Mouse (Mus musculus) liver, embryonic 13.5 days (tissue): Measurements from ENCODE around the gene Parp8. TPM values are rescaled to one million over a fixed set of nuclear protein-coding genes. Genes with fewer than 3 reads are reported as not detected.

ENCODE experiments used
- ATAC-seq: fragments of 200-750 bp; cut with Nextera tagmentation; 2 replicates; pipeline ENCODE4 v1.8.0; 2017; ENCODE audit warnings: low read depth, mild to moderate bottlenecking, moderate number of reproducible peaks, moderate library complexity
- DNase-seq: peaks from one replicate; pipeline ENCODE4 v3.0.0; 2022
- H3K27ac ChIP-seq: fragments of 300-500 bp; sonication (generic); 2 replicates; pipeline ENCODE4 v1.5.1; 2015; ENCODE audit warnings: moderate library complexity, mild to moderate bottlenecking, inconsistent platforms
- H3K27me3 ChIP-seq: fragments of 300-500 bp; sonication (generic); 2 replicates; pipeline ENCODE4 v1.6.1; 2015; ENCODE audit warnings: mild to moderate bottlenecking, inconsistent platforms
- H3K36me3 ChIP-seq: fragments of 300-500 bp; sonication (generic); 2 replicates; pipeline ENCODE4 v1.6.1; 2015; ENCODE audit warnings: mild to moderate bottlenecking, inconsistent platforms
- H3K4me1 ChIP-seq: fragments of 300-500 bp; sonication (generic); replicated peaks from 2 replicates; pipeline ENCODE4 v1.6.1; 2015; ENCODE audit warnings: inconsistent platforms
- H3K4me2 ChIP-seq: fragments of 300-500 bp; sonication (generic); 2 replicates; pipeline ENCODE4 v1.6.1; 2015; ENCODE audit warnings: inconsistent platforms, mild to moderate bottlenecking, moderate library complexity
- H3K4me3 ChIP-seq: fragments of 300-500 bp; sonication (generic); replicated peaks from 2 replicates; pipeline ENCODE4 v1.5.1; 2015; ENCODE audit warnings: mild to moderate bottlenecking, inconsistent platforms
- H3K9ac ChIP-seq: fragments of 300-500 bp; sonication (generic); 2 replicates; pipeline ENCODE4 v1.6.1; 2015; ENCODE audit warnings: mild to moderate bottlenecking, inconsistent platforms
- H3K9me3 ChIP-seq: fragments of 300-500 bp; sonication (generic); replicated peaks from 2 replicates; pipeline ENCODE4 v1.6.1; 2016; ENCODE audit warnings: inconsistent platforms
- WGBS: fragments of 180-500 bp; shearing (Covaris S2); methylation state at CpG from one replicate; pipeline ENCODE4 v1.1.7; 2015; ENCODE audit not compliant: insufficient replicate concordance; 5-methylcytosine and 5-hydroxymethylcytosine counted together
- polyA plus RNA-seq: library from polyadenylated mRNA; unstranded; fragments of >200 nt; fragmentation: Nextera tagmentation; extraction: Ambion mirVana; gene quantifications from 2 replicates; pipeline ENCODE4 v1.2.1, GENCODE M21; 2015

Parp8 gene
- polyA plus RNA-seq, 1 experiment from 2014 or later = 2.5 TPM

DNA sequence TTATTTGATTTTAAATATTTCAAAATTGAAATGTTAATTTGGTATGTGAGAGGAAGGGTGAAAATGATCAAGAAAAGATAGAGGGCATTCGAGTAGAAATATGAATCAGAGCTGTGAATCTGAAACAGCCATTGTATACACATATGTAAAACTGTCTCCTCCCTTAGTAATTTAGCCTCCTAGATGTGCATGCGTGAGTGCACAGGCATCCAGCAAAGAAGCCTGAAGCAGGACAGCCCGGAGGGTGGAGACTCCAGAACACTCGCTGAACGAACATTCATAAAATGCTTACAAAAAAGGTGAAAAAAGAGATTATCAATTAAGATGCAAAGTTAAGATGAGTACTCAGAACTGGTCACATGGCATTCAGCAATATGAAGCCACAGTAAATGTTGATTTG lies 121.9 kb downstream of the Parp8 start:
- Histone ChIP-seq H3K36me3 (no peaks in the 10 kb centered on the region), H3K4me1 (no peaks in the 10 kb centered on the region), H3K27ac (no peak overlapping the region), H3K9ac (no peak overlapping the region), H3K27me3 (no peaks in the 10 kb centered on the region), H3K4me2 (no peak overlapping the region), H3K4me3 (no peak overlapping the region), H3K9me3 (no peaks in the 10 kb centered on the region)
- 73% methylated on average over 5 of the region's 5 CpGs for WGBS
- DNase-seq = no peak
- ATAC-seq = no peak

DNA sequence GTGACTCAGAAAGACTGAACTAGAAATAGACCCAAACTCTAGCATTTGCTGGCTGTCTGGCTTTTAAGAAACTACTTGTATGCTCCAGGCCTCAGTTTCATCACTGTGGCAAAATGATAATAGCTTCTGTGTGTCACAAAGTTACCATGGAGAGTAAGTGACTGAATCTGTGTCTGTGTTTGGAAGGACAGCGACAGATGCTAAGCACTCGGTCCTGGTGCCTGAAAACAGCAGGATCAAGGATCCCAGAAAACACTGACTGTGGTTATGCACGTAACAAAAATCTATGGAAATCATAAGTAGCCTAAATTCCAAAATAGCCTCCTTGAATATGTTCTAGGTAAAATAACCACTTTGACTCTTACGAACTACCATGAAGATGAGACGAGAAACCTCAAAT lies 126.9 kb downstream of the Parp8 start:
- Histone ChIP-seq H3K4me2 (no peak overlapping the region), H3K27me3 (no peaks in the 10 kb centered on the region), H3K36me3 (no peaks in the 10 kb centered on the region), H3K9me3 (no peaks in the 10 kb centered on the region), H3K4me3 (no peak overlapping the region), H3K9ac (no peak overlapping the region), H3K4me1 (no peaks in the 10 kb centered on the region), H3K27ac (no peak overlapping the region)
- DNase-seq = no peak
- ATAC-seq = no peak
- WGBS = 71% methylated on average over 5 of the region's 5 CpGs

DNA sequence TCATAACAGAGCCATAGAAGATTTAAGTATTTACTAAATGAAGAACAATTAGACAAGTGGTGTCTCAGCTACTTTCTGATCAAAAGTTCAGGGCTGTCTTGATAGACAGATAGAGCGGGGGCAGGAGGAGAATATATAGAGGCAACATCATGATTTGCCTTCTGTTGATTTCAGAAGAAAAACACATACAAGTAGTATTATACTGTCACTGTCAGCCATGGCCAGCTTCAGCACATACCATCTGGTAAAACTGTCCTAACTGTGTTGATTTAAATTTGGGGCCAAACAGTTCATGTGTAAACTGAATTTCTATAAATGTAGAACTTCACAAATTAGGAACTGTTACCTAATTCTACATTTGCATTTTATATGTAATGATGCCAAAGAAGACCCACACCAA lies 127.6 kb downstream of the Parp8 start:
- Histone ChIP-seq H3K27ac (no peak overlapping the region), H3K4me2 (no peak overlapping the region), H3K27me3 (no peaks in the 10 kb centered on the region), H3K4me1 (no peaks in the 10 kb centered on the region), H3K9me3 (no peaks in the 10 kb centered on the region), H3K4me3 (no peak overlapping the region), H3K9ac (no peak overlapping the region), H3K36me3 (no peaks in the 10 kb centered on the region)
- WGBS = 79% methylated on average over 1 of the region's 1 CpGs
- DNase-seq = no peak
- ATAC-seq = no peak

DNA sequence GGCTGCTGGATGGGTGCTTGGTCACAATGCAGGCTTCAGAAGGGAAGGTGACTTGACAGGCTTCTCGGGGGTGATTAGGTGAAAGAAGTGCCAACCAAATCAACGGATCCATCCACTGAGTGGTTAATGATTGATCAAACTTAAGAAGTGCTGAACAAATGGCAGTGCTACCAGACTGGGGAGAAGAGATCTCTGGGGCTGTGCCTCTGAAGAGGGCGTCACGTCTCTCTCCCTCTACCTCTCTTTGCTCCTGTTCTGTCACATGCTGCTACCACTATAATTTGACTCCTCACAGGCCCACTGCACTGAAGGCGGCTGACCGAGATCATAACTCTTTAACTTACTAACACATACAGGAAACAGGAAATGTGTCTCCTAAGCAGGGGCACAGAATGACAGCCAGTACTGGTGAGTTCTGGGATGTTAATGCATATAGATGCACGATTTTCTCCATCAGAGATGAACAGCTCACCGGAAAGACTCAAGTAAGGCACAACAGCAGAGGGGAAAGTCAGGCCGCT lies 140.9 kb downstream of the Parp8 start:
- ATAC-seq = no peak
- H3K9me3 ChIP-seq = no peaks in the 10 kb centered on the region
- WGBS = 46% methylated on average over 9 of the region's 9 CpGs
- no peak overlapping the region for H3K4me2 ChIP-seq
- H3K36me3 ChIP-seq = no peaks in the 10 kb centered on the region
- no peak overlapping the region for H3K9ac ChIP-seq
- no peak overlapping the region for H3K4me3 ChIP-seq
- H3K27me3 ChIP-seq = no peaks in the 10 kb centered on the region
- no peak for DNase-seq
- no peak overlapping the region for H3K27ac ChIP-seq
- H3K4me1 ChIP-seq = no peaks in the 10 kb centered on the region

DNA sequence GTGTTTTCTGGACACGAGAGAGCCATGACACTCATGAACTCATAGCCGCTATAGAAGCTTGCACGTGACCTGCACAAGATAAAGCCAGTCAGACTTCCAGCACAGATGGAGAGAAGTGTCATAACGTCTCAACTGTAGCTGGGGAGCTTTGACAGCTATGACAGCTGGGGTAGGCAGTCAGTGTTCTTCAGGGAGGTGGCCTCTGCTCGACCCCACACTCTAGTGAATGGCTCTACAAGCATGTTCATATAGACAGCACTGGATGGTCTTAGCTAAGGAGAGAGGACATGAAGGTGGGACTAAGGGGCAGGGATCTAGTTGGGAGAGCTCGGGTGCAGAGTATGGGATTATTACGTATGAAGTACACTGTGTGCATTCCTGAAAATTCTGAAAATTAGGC lies 143.1 kb downstream of the Parp8 start:
- no peaks in the 10 kb centered on the region for H3K36me3 ChIP-seq
- H3K4me2 ChIP-seq = no peak overlapping the region
- 61% methylated on average over 7 of the region's 7 CpGs for WGBS
- no peaks in the 10 kb centered on the region for H3K4me1 ChIP-seq
- DNase-seq = no peak
- H3K9me3 ChIP-seq = no peaks in the 10 kb centered on the region
- H3K9ac ChIP-seq = no peak overlapping the region
- H3K4me3 ChIP-seq = no peak overlapping the region
- no peak for ATAC-seq
- no peak overlapping the region for H3K27ac ChIP-seq
- H3K27me3 ChIP-seq = no peaks in the 10 kb centered on the region

DNA sequence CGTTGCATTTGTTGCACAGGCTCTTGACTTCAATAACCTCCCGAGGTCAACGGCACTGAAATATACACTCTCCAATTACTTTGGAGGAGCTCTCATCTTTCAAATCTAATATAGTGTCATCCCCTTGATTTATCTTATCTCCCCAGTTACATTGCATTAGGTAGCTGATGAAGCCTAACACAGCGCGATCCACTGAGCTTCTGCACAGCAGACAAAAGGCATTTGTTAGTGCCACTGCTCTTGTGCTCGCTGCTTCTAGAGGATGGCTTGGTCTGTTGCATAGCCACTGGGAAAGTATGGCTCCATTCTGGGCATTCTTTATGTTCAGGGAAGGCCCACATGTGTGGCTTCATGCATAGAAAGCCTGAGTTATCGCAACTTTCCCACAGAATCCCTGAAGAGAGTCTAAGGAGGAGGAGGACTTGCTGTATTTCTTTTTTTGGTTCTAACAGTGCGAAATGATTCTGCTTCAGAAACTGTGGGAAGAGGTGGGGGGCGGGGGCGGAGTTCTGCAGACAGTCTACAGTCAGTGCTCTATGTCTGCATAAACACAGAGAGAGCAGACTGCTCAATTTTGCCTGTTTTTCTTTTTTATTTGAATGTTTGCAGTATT lies 145.7 kb downstream of the Parp8 start:
- 77% methylated on average over 10 of the region's 10 CpGs for whole genome bisulfite sequencing
- Histone ChIP-seq H3K36me3 (no peaks in the 10 kb centered on the region), H3K9me3 (no peaks in the 10 kb centered on the region), H3K4me1 (no peaks in the 10 kb centered on the region), H3K27ac (no peak overlapping the region), H3K27me3 (no peaks in the 10 kb centered on the region), H3K9ac (no peak overlapping the region), H3K4me3 (no peak overlapping the region), H3K4me2 (no peak overlapping the region)
- DNase-seq = no peak
- no peak for ATAC-seq

DNA sequence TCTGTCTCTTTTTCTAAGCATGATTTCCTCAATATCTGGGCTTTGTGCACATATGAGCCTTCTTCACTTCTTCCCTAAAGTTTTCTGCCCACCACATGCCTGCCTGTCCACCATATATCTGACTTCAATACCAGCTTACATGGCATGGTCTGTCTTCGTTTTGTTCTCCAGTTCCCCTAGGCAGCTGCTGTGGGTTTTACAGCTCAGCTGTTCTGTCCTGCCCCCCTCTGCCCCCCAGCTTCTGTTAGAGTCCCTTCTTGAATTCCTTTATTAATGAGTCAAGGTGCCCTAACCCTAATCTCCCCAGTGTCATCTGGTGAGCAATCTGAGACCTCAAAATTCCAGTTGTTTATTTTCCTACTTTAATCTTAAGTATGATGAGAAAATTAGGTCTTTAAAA lies 155.1 kb downstream of the Parp8 start:
- Histone ChIP-seq H3K36me3 (no peaks in the 10 kb centered on the region), H3K4me1 (no peaks in the 10 kb centered on the region), H3K27ac (no peak overlapping the region), H3K9me3 (no peaks in the 10 kb centered on the region), H3K4me2 (no peak overlapping the region), H3K9ac (no peak overlapping the region), H3K27me3 (no peaks in the 10 kb centered on the region), H3K4me3 (no peak overlapping the region)
- ATAC-seq = no peak
- DNase-seq = no peak
- WGBS = 31% methylated on average over 1 of the region's 1 CpGs

DNA sequence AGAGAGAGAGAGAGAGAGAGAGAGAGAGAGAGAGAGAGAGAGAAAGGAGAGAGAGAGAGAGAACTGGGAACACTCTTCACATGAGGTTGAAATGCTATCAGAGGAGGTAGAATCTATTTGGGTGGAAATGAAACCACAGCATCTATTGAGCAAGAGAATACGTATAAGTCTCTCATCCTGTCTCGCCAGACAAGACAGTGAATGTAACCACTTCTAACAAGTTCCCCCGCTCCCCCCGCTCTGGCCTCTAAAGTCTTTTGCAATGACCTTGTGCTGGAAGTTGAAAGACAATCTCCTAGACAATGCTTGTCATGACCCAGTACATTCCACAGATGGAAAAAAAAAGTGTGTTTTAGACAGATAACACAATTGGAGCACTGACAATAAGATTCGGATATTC lies 181.4 kb downstream of the Parp8 start:
- no peak overlapping the region for H3K4me2 ChIP-seq
- no peak overlapping the region for H3K9ac ChIP-seq
- no peak overlapping the region for H3K27ac ChIP-seq
- no peak for ATAC-seq
- DNase-seq = no peak
- no peaks in the 10 kb centered on the region for H3K9me3 ChIP-seq
- no peaks in the 10 kb centered on the region for H3K27me3 ChIP-seq
- no peaks in the 10 kb centered on the region for H3K36me3 ChIP-seq
- H3K4me3 ChIP-seq = no peak overlapping the region
- H3K4me1 ChIP-seq = no peaks in the 10 kb centered on the region
- 38% methylated on average over 5 of the region's 5 CpGs for WGBS

DNA sequence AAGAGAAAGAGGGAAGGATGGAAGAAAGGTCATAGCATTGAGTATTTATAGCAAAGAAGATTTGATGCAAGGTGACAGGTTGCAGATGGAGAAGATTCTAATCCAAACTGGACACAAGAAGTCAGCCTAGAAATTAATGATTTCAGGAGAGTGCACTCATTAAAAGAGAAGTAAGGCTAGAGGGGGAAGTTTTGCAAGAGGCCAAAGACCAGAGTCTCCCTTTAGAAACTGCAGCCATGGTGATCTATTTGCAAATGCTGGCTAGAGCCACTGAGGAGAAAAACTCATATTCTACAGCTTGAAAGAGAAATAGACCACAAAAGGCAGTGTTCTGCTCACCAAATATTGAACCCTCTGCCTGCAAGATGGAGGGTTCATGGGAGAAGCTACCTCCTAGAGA lies 194.4 kb downstream of the Parp8 start:
- Histone ChIP-seq H3K9me3 (no peaks in the 10 kb centered on the region), H3K4me2 (no peak overlapping the region), H3K36me3 (no peaks in the 10 kb centered on the region), H3K27me3 (no peaks in the 10 kb centered on the region), H3K4me1 (no peaks in the 10 kb centered on the region), H3K4me3 (no peak overlapping the region), H3K9ac (no peak overlapping the region), H3K27ac (no peak overlapping the region)
- ATAC-seq (no peak), DNase-seq (no peak)

DNA sequence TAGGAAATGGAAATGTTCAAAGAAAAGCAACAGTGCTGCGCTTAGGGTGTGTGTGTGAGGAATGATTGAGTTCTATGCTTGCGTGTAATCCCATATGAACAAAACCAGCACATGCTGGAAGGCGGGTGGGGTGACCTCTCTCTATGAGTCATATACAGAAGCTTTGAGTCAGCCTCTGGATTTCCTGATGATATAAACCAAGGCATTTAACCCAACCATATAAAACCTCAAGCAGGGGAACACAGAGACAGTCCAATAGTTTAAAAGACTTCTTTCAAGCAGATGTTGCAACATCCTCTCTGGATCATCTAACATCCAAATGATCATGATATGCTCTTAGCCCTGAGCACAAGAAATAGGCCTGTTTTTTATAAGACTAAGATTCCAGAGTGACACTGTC lies 196.3 kb downstream of the Parp8 start:
- Histone ChIP-seq H3K9ac (no peak overlapping the region), H3K9me3 (no peaks in the 10 kb centered on the region), H3K4me3 (no peak overlapping the region), H3K36me3 (no peaks in the 10 kb centered on the region), H3K27ac (no peak overlapping the region), H3K4me1 (no peaks in the 10 kb centered on the region), H3K4me2 (no peak overlapping the region), H3K27me3 (no peaks in the 10 kb centered on the region)
- WGBS = 68% methylated on average over 3 of the region's 3 CpGs
- DNase-seq = no peak
- no peak for ATAC-seq

DNA sequence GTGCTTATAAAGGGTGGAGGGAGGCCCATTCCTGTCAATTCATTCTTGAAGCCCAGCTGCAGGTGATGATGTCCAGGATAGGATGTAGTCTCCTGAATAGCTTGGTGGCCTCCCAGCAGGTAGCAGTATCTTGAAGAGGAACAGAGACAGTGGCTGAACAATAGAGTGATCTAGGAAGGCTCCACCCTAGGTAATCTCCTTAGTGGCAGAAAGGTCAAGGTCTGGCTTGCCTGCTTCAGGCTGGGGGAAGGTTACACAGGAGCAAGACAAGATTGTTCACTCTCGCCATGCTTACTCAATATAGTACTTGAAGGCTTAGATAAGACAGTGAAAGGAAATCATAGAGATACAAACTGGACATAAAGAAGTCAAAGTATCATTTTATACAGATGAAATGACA lies 213.9 kb downstream of the Parp8 start:
- H3K4me3 ChIP-seq = no peak overlapping the region
- no peak overlapping the region for H3K27ac ChIP-seq
- no peak overlapping the region for H3K4me2 ChIP-seq
- DNase-seq (no peak), ATAC-seq (no peak)
- H3K36me3 ChIP-seq = no peaks in the 10 kb centered on the region
- no peaks in the 10 kb centered on the region for H3K27me3 ChIP-seq
- no peaks in the 10 kb centered on the region for H3K9me3 ChIP-seq
- no peaks in the 10 kb centered on the region for H3K4me1 ChIP-seq
- WGBS = 43% methylated on average over 1 of the region's 1 CpGs
- H3K9ac ChIP-seq = no peak overlapping the region
